Mouse (Mus musculus): ENCODE data around the gene Tex264.
A peak's percentile ranks its signal among the peaks of the same experiment; 100 is the strongest.

The Tex264 gene

GRCm38 (mm10) chr9:106685249-106686101 lies at the start of gene Tex264:
Gene Tex264, minus strand, starts transcription at chr9:106685927.
- TF ChIP-seq POU5F1 (IDR thresholded peaks at IDR 0.05; ENCODE audit: borderline replicate concordance, low read length) (no peak), CTCF (conservative IDR thresholded peaks at IDR 0.05; ENCODE audit: low read length) (no peak), NANOG (IDR thresholded peaks at IDR 0.05; ENCODE audit: borderline replicate concordance, low read length) (no peak)
- peaks cover 43% of the 10 kb centered on the region for H3K36me3 ChIP-seq (ENCODE audit: insufficient read depth, low read length)
- H3K27me3 ChIP-seq (ENCODE audit: insufficient read depth, low read length): no peaks in the 10 kb centered on the region
- H3K9me3 ChIP-seq (ENCODE audit: low read length): no peaks in the 10 kb centered on the region
- H3K4me3 ChIP-seq (replicated peaks; ENCODE audit: low read length): peak within 1 kb of the TSS; percentile 86
- peaks cover 51% of the 10 kb centered on the region for H3K4me1 ChIP-seq (replicated peaks; ENCODE audit: low read depth, low read length)

DNA sequence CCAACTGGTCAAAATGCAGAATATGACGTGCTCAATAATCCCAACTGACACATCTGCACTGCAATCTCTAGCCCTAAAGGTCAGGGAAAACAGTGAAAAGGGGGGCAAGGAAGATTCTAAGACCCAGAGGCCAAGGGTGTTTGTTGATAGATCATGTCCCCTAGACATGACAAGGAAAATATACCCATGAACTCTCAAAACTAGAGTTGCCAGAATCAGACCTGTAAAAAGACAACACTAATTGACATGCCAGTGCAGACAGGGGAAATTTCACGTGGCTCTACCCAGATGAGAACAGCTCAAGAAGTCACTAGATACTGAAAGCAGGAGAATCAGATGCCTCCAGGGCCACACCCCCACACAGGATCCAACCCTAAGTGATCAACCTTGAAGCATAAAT lies 48.0 kb upstream of the Tex264 start:
- H3K27me3 ChIP-seq (ENCODE audit: insufficient read depth, low read length): no peaks in the 10 kb centered on the region
- no peaks in the 10 kb centered on the region for H3K36me3 ChIP-seq (ENCODE audit: insufficient read depth, low read length)
- no peaks in the 10 kb centered on the region for H3K9me3 ChIP-seq (ENCODE audit: low read length)
- TF ChIP-seq NANOG (IDR thresholded peaks at IDR 0.05; ENCODE audit: borderline replicate concordance, low read length) (no peak), POU5F1 (IDR thresholded peaks at IDR 0.05; ENCODE audit: borderline replicate concordance, low read length) (no peak), CTCF (conservative IDR thresholded peaks at IDR 0.05; ENCODE audit: low read length) (no peak)
- H3K4me3 ChIP-seq (replicated peaks; ENCODE audit: low read length): no peak overlapping the region
- H3K4me1 ChIP-seq (replicated peaks; ENCODE audit: low read depth, low read length): peaks cover 23% of the 10 kb centered on the region

GRCm38 (mm10) chr9:106729416-106729815 lies 43.7 kb upstream of the Tex264 start:
- Histone ChIP-seq H3K4me1 (replicated peaks; ENCODE audit: low read depth, low read length) (peaks cover 14% of the 10 kb centered on the region), H3K27me3 (ENCODE audit: insufficient read depth, low read length) (no peaks in the 10 kb centered on the region), H3K9me3 (ENCODE audit: low read length) (no peaks in the 10 kb centered on the region), H3K4me3 (replicated peaks; ENCODE audit: low read length) (no peak overlapping the region), H3K36me3 (ENCODE audit: insufficient read depth, low read length) (no peaks in the 10 kb centered on the region)
- no peak for TF ChIP-seq POU5F1 (IDR thresholded peaks at IDR 0.05; ENCODE audit: borderline replicate concordance, low read length)
- TF ChIP-seq CTCF (conservative IDR thresholded peaks at IDR 0.05; ENCODE audit: low read length): no peak
- TF ChIP-seq NANOG (IDR thresholded peaks at IDR 0.05; ENCODE audit: borderline replicate concordance, low read length): no peak

DNA sequence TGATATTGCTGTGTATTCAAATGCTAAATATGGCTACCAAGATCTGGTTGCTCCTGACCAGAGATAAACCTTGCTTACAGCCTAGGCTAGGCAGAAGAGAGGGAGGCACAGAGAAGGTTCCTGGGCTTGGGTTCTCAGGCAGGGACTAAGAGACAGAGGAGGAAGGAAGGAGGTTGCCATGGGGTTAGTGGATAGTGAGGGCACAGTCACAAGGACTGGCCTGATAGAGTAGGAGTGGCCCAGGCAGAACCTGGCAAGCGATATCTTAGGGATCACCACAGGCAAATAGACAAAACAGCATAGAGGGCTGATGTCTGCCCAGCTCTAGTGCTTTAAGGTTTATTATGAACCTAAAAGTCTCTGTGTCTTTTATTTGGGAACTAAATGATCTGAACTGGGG lies 41.2 kb upstream of the Tex264 start:
- Histone ChIP-seq H3K9me3 (ENCODE audit: low read length) (no peaks in the 10 kb centered on the region), H3K27me3 (ENCODE audit: insufficient read depth, low read length) (no peaks in the 10 kb centered on the region), H3K4me1 (replicated peaks; ENCODE audit: low read depth, low read length) (peaks cover 10% of the 10 kb centered on the region), H3K36me3 (ENCODE audit: insufficient read depth, low read length) (peaks cover 12% of the 10 kb centered on the region), H3K4me3 (replicated peaks; ENCODE audit: low read length) (no peak overlapping the region)
- TF ChIP-seq CTCF (conservative IDR thresholded peaks at IDR 0.05; ENCODE audit: low read length) (no peak), NANOG (IDR thresholded peaks at IDR 0.05; ENCODE audit: borderline replicate concordance, low read length) (no peak), POU5F1 (IDR thresholded peaks at IDR 0.05; ENCODE audit: borderline replicate concordance, low read length) (no peak)

GRCm38 (mm10) chr9:106725435-106725834 lies 39.7 kb upstream of the Tex264 start:
- peaks cover 10% of the 10 kb centered on the region for H3K4me1 ChIP-seq (replicated peaks; ENCODE audit: low read depth, low read length)
- TF ChIP-seq CTCF (conservative IDR thresholded peaks at IDR 0.05; ENCODE audit: low read length) (no peak), POU5F1 (IDR thresholded peaks at IDR 0.05; ENCODE audit: borderline replicate concordance, low read length) (no peak), NANOG (IDR thresholded peaks at IDR 0.05; ENCODE audit: borderline replicate concordance, low read length) (no peak)
- no peaks in the 10 kb centered on the region for H3K27me3 ChIP-seq (ENCODE audit: insufficient read depth, low read length)
- H3K4me3 ChIP-seq (replicated peaks; ENCODE audit: low read length): no peak overlapping the region
- H3K9me3 ChIP-seq (ENCODE audit: low read length): no peaks in the 10 kb centered on the region
- H3K36me3 ChIP-seq (ENCODE audit: insufficient read depth, low read length): peaks cover 23% of the 10 kb centered on the region

DNA sequence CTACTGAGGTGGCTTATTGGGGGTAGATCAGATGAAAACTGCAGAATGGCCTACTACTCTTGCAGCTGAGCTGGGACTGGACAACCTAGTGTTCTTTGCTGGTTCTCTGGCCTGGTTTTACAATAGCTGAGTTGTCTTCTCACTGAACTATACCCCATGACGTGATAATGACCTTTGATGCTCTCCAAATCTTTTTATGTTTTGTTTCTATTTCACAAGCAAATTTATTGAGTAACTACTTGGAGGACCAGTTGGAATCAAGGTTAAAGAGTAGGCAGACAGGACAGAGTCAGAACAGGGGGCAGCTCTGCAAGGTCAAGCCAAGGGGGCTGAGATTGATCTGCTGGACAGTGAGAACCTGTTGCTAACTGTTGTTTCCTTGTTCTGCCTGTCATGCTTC lies 39.1 kb upstream of the Tex264 start:
- Histone ChIP-seq H3K9me3 (ENCODE audit: low read length) (no peaks in the 10 kb centered on the region), H3K36me3 (ENCODE audit: insufficient read depth, low read length) (peaks cover 29% of the 10 kb centered on the region), H3K4me3 (replicated peaks; ENCODE audit: low read length) (no peak overlapping the region), H3K4me1 (replicated peaks; ENCODE audit: low read depth, low read length) (peaks cover 10% of the 10 kb centered on the region), H3K27me3 (ENCODE audit: insufficient read depth, low read length) (no peaks in the 10 kb centered on the region)
- TF ChIP-seq CTCF (conservative IDR thresholded peaks at IDR 0.05; ENCODE audit: low read length) (no peak), NANOG (IDR thresholded peaks at IDR 0.05; ENCODE audit: borderline replicate concordance, low read length) (no peak), POU5F1 (IDR thresholded peaks at IDR 0.05; ENCODE audit: borderline replicate concordance, low read length) (no peak)

DNA sequence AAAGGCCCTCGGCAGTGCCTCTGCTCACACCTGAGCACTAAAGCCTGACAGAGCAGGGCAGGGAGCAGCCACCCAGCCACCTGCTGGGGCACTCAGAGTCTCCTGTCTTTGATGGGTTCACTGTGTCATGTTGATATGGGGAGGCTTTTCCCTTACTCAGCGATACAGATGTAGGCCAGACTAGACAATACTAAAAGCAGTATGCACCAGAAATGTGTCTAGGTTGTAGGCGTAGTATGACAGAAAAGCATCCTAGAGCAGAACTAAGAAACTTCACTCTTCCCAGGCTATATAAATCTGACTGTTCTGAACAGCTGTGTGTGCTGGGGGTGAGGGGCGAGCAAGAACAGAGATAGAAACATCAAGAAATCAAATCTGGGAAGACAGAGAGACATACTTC lies 31.0 kb upstream of the Tex264 start:
- H3K27me3 ChIP-seq (ENCODE audit: insufficient read depth, low read length): no peaks in the 10 kb centered on the region
- no peak overlapping the region for H3K4me3 ChIP-seq (replicated peaks; ENCODE audit: low read length)
- H3K36me3 ChIP-seq (ENCODE audit: insufficient read depth, low read length): peaks cover 87% of the 10 kb centered on the region
- TF ChIP-seq CTCF (conservative IDR thresholded peaks at IDR 0.05; ENCODE audit: low read length) (no peak), NANOG (IDR thresholded peaks at IDR 0.05; ENCODE audit: borderline replicate concordance, low read length) (no peak), POU5F1 (IDR thresholded peaks at IDR 0.05; ENCODE audit: borderline replicate concordance, low read length) (no peak)
- H3K9me3 ChIP-seq (ENCODE audit: low read length): no peaks in the 10 kb centered on the region
- peaks cover 7% of the 10 kb centered on the region for H3K4me1 ChIP-seq (replicated peaks; ENCODE audit: low read depth, low read length)

DNA sequence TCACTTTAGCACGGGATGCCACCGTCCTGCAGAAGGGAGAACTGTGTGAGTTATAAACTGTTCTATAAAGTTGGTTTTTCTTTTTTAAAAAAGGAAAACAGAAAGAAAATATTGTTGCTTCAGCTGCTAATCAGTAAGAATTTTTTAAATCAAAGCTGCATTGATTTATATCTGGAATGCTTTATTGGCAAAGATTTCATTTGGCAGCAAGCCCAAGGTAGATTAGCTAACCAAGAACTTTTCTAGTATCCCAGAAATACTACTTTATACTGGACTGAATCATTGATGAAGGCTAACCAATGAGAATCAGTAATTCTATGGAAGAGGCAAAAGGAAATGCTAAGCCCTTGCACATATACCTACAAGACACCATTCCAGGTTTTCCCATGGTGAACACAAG lies 30.5 kb upstream of the Tex264 start:
- peaks cover 7% of the 10 kb centered on the region for H3K4me1 ChIP-seq (replicated peaks; ENCODE audit: low read depth, low read length)
- H3K27me3 ChIP-seq (ENCODE audit: insufficient read depth, low read length): no peaks in the 10 kb centered on the region
- H3K9me3 ChIP-seq (ENCODE audit: low read length): no peaks in the 10 kb centered on the region
- no peak overlapping the region for H3K4me3 ChIP-seq (replicated peaks; ENCODE audit: low read length)
- no peak for TF ChIP-seq POU5F1 (IDR thresholded peaks at IDR 0.05; ENCODE audit: borderline replicate concordance, low read length)
- H3K36me3 ChIP-seq (ENCODE audit: insufficient read depth, low read length): peaks cover 87% of the 10 kb centered on the region

GRCm38 (mm10) chr9:106712470-106712869 lies 26.7 kb upstream of the Tex264 start:
- H3K27me3 ChIP-seq (ENCODE audit: insufficient read depth, low read length): no peaks in the 10 kb centered on the region
- H3K36me3 ChIP-seq (ENCODE audit: insufficient read depth, low read length): peaks cover 87% of the 10 kb centered on the region
- H3K4me3 ChIP-seq (replicated peaks; ENCODE audit: low read length): no peak overlapping the region
- no peaks in the 10 kb centered on the region for H3K9me3 ChIP-seq (ENCODE audit: low read length)
- no peak for TF ChIP-seq NANOG (IDR thresholded peaks at IDR 0.05; ENCODE audit: borderline replicate concordance, low read length)
- TF ChIP-seq POU5F1 (IDR thresholded peaks at IDR 0.05; ENCODE audit: borderline replicate concordance, low read length): no peak
- peaks cover 7% of the 10 kb centered on the region for H3K4me1 ChIP-seq (replicated peaks; ENCODE audit: low read depth, low read length)

Measured in E14TG2a.4 (cell line).